Mouse (Mus musculus): ENCODE results near the gene Gm14862. TPM values are rescaled to one million over a fixed set of nuclear protein-coding genes. Genes with fewer than 3 reads are reported as not detected.

The Gm14862 gene
- not detected for polyA plus RNA-seq (2014; fragmentation: Illumina TruSeq; extraction: RNeasy Lipid Tissue Mini Kit (QIAGEN cat#74804))

DNA sequence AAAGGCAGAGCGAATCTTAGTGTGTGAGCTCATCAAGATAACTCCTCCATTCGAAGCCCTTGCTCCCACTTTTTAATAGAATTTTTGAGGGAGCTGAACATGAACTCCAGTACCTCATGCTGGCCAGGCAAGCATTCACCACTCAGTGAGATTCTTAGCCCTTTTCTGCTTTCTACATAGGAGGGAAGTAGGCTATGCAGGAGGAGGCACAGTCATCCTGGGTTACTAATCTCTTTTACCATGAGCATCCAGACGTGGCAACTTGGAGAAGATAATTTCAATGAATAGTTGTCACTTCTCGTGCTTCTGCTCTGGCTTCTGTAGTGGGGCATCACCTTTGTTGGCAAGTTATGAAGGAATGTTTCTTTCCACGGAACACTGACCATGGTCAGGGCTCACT is at the start of gene Gm14862:
Gene Gm14862 (minus strand): TSS at position 134 of the 400 bp plus-strand sequence.

DNA sequence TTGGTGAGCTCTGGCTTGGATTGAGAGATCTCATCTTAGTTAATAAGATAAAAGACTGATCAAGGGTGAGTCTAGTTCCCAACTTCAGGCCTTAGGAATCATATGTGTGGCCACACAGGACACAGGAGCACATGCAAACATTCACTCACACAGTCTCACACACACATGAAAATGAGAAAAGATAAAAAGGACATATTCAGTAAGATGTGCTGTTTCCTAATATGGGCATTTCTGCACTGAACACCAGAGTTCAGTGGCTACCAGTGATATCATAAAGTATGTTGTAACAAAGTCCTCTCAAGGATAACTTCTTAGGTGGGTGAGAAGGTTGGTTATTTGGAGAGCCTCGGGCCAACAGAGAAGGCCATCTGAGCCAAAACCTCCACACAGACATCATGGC is 26.8 kb upstream of the Gm14862 start, which contains the start of gene H2al1m:
Gene H2al1m (plus strand): TSS at position 301 of the 400 bp plus-strand sequence.

GRCm38 (mm10) chrX:9272460-9273361 is 16.0 kb upstream of the Gm14862 start, which contains the start of gene Xk:
Gene Xk (plus strand): TSS chrX:9272756.

Other genes with a start within 250 kb of the Gm14862 start
- not detected for gene Fthl17e, start 223.4 kb downstream of the Gm14862 start, polyA plus RNA-seq (2014; fragmentation: Illumina TruSeq; extraction: RNeasy Lipid Tissue Mini Kit (QIAGEN cat#74804))
- gene Fthl17f, start 193.9 kb downstream of the Gm14862 start, polyA plus RNA-seq (2014; fragmentation: Illumina TruSeq; extraction: RNeasy Lipid Tissue Mini Kit (QIAGEN cat#74804)): not detected
- gene 4930402K13Rik, start 152.3 kb downstream of the Gm14862 start, polyA plus RNA-seq (2014; fragmentation: Illumina TruSeq; extraction: RNeasy Lipid Tissue Mini Kit (QIAGEN cat#74804)): not detected
- gene Lancl3, start 57.0 kb downstream of the Gm14862 start, polyA plus RNA-seq (2014; fragmentation: Illumina TruSeq; extraction: RNeasy Lipid Tissue Mini Kit (QIAGEN cat#74804)): 23.6 TPM
- 29.5 TPM for gene Xk, start 15.9 kb upstream of the Gm14862 start, polyA plus RNA-seq (2014; fragmentation: Illumina TruSeq; extraction: RNeasy Lipid Tissue Mini Kit (QIAGEN cat#74804))
- gene H2al1m, start 26.9 kb upstream of the Gm14862 start, polyA plus RNA-seq (2014; fragmentation: Illumina TruSeq; extraction: RNeasy Lipid Tissue Mini Kit (QIAGEN cat#74804)): not detected
- not detected for gene H2al1k, start 93.7 kb upstream of the Gm14862 start, polyA plus RNA-seq (2014; fragmentation: Illumina TruSeq; extraction: RNeasy Lipid Tissue Mini Kit (QIAGEN cat#74804))
- 34.9 TPM for gene Cybb, start 230.9 kb upstream of the Gm14862 start, polyA plus RNA-seq (2014; fragmentation: Illumina TruSeq; extraction: RNeasy Lipid Tissue Mini Kit (QIAGEN cat#74804))

All from ovary, adult 10 weeks (tissue).